Mouse (Mus musculus): ENCODE measurements at regions not wholly inside any gene's neighbourhood (a gene's known extent, or its start where the extent isn't known, plus 50 kb on each side); places are given as distances from the start of the nearest gene placed in this dataset.

DNA sequence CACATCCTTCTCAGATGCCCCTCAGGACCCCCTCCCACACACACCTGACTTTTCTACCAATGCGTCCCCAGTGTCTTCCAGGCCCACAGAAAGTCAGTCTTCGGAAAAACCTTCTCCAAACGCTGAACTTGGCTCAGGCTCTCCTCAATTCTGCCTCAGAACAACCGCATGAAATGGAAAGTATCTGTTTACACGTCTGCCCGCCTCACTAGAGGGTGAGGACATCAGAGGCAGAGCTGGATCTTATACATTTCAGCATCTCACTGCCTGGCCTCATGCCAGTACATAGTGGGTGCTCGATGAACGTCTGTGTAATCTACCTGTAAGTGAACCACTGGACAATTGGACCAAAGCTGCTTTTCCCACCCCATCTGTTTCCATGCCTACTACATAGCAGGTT, 189.1 kb upstream of the 4930412O13Rik start:
- Histone ChIP-seq H3K9ac (replicated peaks) (no peak overlapping the region), H3K27me3 (peaks cover 10% of the 10 kb centered on the region; the same call in 1 of the 2 replicates), H3K36me3 (no peaks in the 10 kb centered on the region), H3K27ac (no peak overlapping the region), H3K4me1 (replicated peaks) (peaks cover 4% of the 10 kb centered on the region; the same call in 1 of the 2 replicates), H3K9me3 (no peaks in the 10 kb centered on the region), H3K4me3 (replicated peaks) (no peak overlapping the region), H3K4me2 (no peak overlapping the region)
- WGBS = 78% methylated on average over 8 of the region's 8 CpGs
- ATAC-seq (ENCODE audit: insufficient number of reproducible peaks, insufficient read depth, low FRiP score, low TSS enrichment, low read depth) = no peak

DNA sequence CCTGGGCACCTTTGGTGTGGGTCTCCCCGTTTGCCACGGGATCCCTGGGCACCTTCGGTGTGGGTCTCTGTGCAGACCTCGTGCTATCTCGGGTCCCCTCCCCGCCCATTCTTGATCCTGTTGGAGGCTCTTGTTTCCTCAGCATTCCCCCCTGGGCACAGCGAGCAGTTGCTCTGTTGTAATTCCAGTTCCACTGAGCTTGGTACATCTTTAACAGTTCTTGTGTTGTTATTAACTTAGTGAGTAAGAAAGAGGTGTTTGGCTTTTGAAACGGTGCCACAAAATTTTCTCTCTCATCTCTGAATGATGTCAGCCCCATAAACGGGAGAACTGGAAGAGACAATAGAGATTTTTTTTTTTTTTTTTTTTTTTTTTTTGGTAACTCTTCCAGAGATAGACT, 187.7 kb upstream of the 4930412O13Rik start:
- WGBS = 76% methylated on average over 9 of the region's 9 CpGs
- Histone ChIP-seq H3K9me3 (no peaks in the 10 kb centered on the region), H3K4me2 (no peak overlapping the region), H3K36me3 (no peaks in the 10 kb centered on the region), H3K4me1 (replicated peaks) (peaks cover 4% of the 10 kb centered on the region; the same call in 1 of the 2 replicates), H3K4me3 (replicated peaks) (no peak overlapping the region), H3K27ac (no peak overlapping the region), H3K9ac (replicated peaks) (no peak overlapping the region), H3K27me3 (peaks cover 16% of the 10 kb centered on the region)
- no peak for ATAC-seq (ENCODE audit: insufficient number of reproducible peaks, insufficient read depth, low FRiP score, low TSS enrichment, low read depth)

- H3K27me3 ChIP-seq = peaks cover 16% of the 10 kb centered on the region
- ATAC-seq (ENCODE audit: insufficient number of reproducible peaks, insufficient read depth, low FRiP score, low TSS enrichment, low read depth) = no peak
- H3K4me2 ChIP-seq = no peak overlapping the region
- WGBS = 60% methylated on average over 8 of the region's 8 CpGs
- no peak overlapping the region for H3K4me3 ChIP-seq (replicated peaks)
- no peak overlapping the region for H3K9ac ChIP-seq (replicated peaks)
- no peaks in the 10 kb centered on the region for H3K36me3 ChIP-seq
- no peak overlapping the region for H3K27ac ChIP-seq
- peaks cover 4% of the 10 kb centered on the region; the same call in 1 of the 2 replicates for H3K4me1 ChIP-seq (replicated peaks)
- no peaks in the 10 kb centered on the region for H3K9me3 ChIP-seq
Observed at GRCm38 (mm10) chr2:9694178-9694577, 186.9 kb upstream of the 4930412O13Rik start.

DNA sequence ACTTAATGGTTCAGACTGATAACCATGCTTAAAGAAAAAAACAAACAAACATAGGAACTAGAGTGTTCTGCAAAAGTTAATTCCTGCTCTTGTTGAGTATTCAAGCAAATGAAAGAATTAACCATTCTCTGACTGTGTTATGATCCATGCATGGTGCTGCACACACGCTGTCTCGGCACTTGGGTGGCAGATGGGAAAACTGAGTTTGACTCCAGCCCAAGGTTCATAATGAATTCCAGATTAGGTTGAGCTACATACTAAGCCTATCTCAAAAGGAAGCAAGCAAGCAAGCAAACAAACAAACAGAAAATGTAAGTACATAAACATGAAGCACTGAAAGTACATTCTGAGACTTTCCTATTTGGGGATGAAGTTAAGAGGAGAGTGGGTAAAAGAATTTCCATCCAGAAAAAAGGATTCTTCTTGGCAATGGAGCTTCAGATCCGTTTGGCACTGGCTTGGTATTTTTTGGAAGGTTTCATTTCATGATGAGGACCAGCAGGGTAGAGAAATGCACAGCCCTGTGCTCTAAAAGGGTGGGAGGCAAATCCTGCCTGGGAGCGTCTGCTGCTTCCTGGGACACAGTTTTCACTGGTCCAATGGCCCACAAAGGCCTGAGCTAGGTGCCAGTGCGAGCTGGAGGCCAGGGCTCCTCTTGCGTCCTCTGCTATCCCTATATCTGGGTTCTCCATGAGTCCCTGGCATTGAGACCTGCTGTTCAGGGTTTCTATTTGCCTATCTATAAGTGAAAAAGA, 183.3 kb upstream of the 4930412O13Rik start:
- Histone ChIP-seq H3K4me2 (no peak overlapping the region), H3K9me3 (no peaks in the 10 kb centered on the region), H3K27ac (no peak overlapping the region), H3K9ac (replicated peaks) (no peak overlapping the region), H3K4me3 (replicated peaks) (no peak overlapping the region), H3K4me1 (replicated peaks) (no peaks in the 10 kb centered on the region; the same call in 1 of the 2 replicates), H3K27me3 (peaks cover 10% of the 10 kb centered on the region), H3K36me3 (no peaks in the 10 kb centered on the region)
- ATAC-seq (ENCODE audit: insufficient number of reproducible peaks, insufficient read depth, low FRiP score, low TSS enrichment, low read depth) = no peak
- 74% methylated on average over 6 of the region's 6 CpGs for WGBS

- H3K4me1 ChIP-seq (replicated peaks) = no peaks in the 10 kb centered on the region
- no peaks in the 10 kb centered on the region for H3K9me3 ChIP-seq
- H3K36me3 ChIP-seq = no peaks in the 10 kb centered on the region
- no peak overlapping the region for H3K9ac ChIP-seq (replicated peaks)
- H3K27ac ChIP-seq = no peak overlapping the region
- peaks cover 14% of the 10 kb centered on the region for H3K27me3 ChIP-seq
- 81% methylated on average over 3 of the region's 3 CpGs for WGBS
- no peak overlapping the region for H3K4me3 ChIP-seq (replicated peaks)
- ATAC-seq (ENCODE audit: insufficient number of reproducible peaks, insufficient read depth, low FRiP score, low TSS enrichment, low read depth) = no peak
- H3K4me2 ChIP-seq = no peak overlapping the region
Observed at GRCm38 (mm10) chr2:9704266-9704665, 176.8 kb upstream of the 4930412O13Rik start.

- 76% methylated on average over 7 of the region's 7 CpGs for WGBS
- H3K36me3 ChIP-seq = no peaks in the 10 kb centered on the region
- no peak overlapping the region for H3K27ac ChIP-seq
- H3K4me2 ChIP-seq = no peak overlapping the region
- no peak overlapping the region for H3K4me3 ChIP-seq (replicated peaks)
- H3K4me1 ChIP-seq (replicated peaks) = no peaks in the 10 kb centered on the region
- H3K27me3 ChIP-seq = peaks cover 17% of the 10 kb centered on the region
- ATAC-seq (ENCODE audit: insufficient number of reproducible peaks, insufficient read depth, low FRiP score, low TSS enrichment, low read depth) = no peak
- no peak overlapping the region for H3K9ac ChIP-seq (replicated peaks)
- H3K9me3 ChIP-seq = no peaks in the 10 kb centered on the region
Observed at GRCm38 (mm10) chr2:9709466-9709865, 171.6 kb upstream of the 4930412O13Rik start.

- ATAC-seq (ENCODE audit: insufficient number of reproducible peaks, insufficient read depth, low FRiP score, low TSS enrichment, low read depth) = no peak
- Histone ChIP-seq H3K4me1 (replicated peaks) (no peaks in the 10 kb centered on the region), H3K4me3 (replicated peaks) (no peak overlapping the region), H3K36me3 (no peaks in the 10 kb centered on the region), H3K27ac (no peak overlapping the region), H3K27me3 (no peaks in the 10 kb centered on the region), H3K4me2 (no peak overlapping the region), H3K9ac (replicated peaks) (no peak overlapping the region), H3K9me3 (no peaks in the 10 kb centered on the region)
- 64% methylated on average over 1 of the region's 1 CpGs for WGBS
Observed at GRCm38 (mm10) chr2:9717904-9718303, 163.1 kb upstream of the 4930412O13Rik start.

- Histone ChIP-seq H3K4me1 (replicated peaks) (no peaks in the 10 kb centered on the region), H3K9me3 (peaks cover 6% of the 10 kb centered on the region), H3K9ac (replicated peaks) (no peak overlapping the region), H3K27me3 (no peaks in the 10 kb centered on the region), H3K4me2 (no peak overlapping the region), H3K4me3 (replicated peaks) (no peak overlapping the region), H3K36me3 (no peaks in the 10 kb centered on the region), H3K27ac (no peak overlapping the region)
- WGBS = 85% methylated on average over 7 of the region's 7 CpGs
- ATAC-seq (ENCODE audit: insufficient number of reproducible peaks, insufficient read depth, low FRiP score, low TSS enrichment, low read depth) = no peak
Observed at GRCm38 (mm10) chr2:9733243-9733642, 147.8 kb upstream of the 4930412O13Rik start.

DNA sequence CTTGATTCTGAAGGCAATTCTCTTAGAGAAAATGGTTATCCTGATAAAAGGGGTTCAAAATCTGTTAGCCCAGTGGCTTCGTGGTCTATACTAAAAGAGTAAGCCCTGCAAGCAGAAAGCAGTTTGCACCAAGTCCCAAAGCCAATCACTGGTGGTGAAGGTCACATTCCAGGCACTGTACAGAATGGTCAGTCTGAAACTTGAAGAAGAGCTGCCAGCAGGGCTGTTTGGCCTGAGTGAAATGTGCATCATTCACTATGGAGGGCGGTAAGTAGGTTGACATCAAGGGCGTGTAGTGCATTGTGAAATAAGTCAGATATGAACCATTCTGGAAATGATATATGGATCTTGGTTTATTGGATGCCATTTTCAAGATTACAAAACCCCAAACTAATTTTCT, 136.9 kb upstream of the 4930412O13Rik start:
- 0 out of 2 replicates have a peak, but pooled peaks cover under 1% of the 10 kb centered on the region for H3K27me3 ChIP-seq
- no peak overlapping the region for H3K4me2 ChIP-seq
- H3K9ac ChIP-seq (replicated peaks) = no peak overlapping the region
- WGBS = 89% methylated on average over 3 of the region's 3 CpGs
- no peak overlapping the region for H3K27ac ChIP-seq
- no peaks in the 10 kb centered on the region for H3K36me3 ChIP-seq
- ATAC-seq (ENCODE audit: insufficient number of reproducible peaks, insufficient read depth, low FRiP score, low TSS enrichment, low read depth) = no peak
- H3K4me1 ChIP-seq (replicated peaks) = no peaks in the 10 kb centered on the region
- H3K4me3 ChIP-seq (replicated peaks) = no peak overlapping the region
- no peaks in the 10 kb centered on the region for H3K9me3 ChIP-seq

DNA sequence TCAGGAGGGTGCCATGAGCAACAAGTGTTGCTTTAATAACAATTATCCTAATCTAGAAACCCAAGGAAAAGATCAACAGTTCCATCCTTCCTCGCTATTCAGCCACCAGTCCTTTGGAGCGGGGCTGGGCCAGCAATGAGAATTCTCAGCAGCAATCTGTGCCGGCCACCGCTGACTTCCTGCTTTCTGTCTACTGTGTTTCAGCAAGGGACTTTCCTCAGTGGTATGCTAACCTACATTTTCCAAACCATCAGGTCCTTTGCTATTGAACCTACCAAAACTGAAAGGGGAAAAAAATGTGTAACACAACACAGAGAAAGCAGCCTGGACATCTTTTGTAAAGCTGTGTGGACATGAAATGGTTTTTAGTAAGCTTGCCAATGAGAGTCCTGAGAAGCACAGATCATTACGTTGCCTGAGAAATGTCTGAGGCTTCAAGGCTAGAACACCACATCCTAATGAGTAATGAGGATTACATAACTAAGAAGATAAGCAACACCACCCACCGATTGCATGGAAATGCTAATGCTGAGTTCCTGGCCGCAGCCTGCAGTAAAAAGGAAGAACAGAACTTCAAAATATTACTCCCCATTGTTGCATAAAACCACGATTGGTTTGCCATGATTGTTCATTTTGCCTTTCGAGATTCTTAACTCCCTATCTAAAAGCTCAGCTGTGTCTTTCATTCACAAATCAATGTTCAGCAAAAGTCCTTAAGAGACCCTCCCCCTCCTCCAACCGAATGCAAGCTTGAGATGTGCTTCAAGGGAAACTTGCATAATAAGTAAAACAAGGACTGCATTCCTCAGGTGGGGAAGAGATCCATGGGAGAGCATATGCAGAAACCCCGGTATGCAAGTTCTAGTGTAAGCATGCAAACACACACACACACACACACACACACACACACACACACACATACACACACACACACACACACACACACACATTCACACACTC, 130.9 kb upstream of the 4930412O13Rik start:
- Histone ChIP-seq H3K4me1 (replicated peaks) (peaks cover 10% of the 10 kb centered on the region; the same call in 1 of the 2 replicates), H3K36me3 (no peaks in the 10 kb centered on the region), H3K9ac (replicated peaks) (no peak overlapping the region), H3K27ac (no peak overlapping the region), H3K4me3 (replicated peaks) (no peak overlapping the region), H3K4me2 (no peak overlapping the region), H3K9me3 (no peaks in the 10 kb centered on the region), H3K27me3 (peaks cover 3% of the 10 kb centered on the region; the same call in 1 of the 2 replicates)
- ATAC-seq (ENCODE audit: insufficient number of reproducible peaks, insufficient read depth, low FRiP score, low TSS enrichment, low read depth) = no peak
- 56% methylated on average over 11 of the region's 11 CpGs for WGBS

DNA sequence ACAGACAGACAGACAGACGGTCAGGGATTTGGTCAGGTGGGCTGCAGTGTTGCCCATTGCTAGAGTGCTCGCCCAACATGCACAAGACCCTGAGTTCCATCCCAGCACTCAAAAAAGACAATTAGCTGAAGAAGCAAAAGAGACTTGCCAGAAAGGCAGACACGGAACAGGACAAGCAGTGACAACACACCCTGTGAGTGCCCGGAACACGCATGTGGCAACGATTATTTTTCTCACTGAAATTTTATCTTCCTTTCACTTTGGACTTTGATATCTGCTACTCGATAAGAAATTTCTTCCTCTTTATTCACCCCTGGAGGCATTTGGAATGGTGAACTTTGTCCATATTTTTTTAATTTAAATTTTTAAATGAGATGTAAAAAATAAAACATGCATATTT, 127.4 kb upstream of the 4930412O13Rik start:
- H3K27me3 ChIP-seq = peaks cover 3% of the 10 kb centered on the region; the same call in 1 of the 2 replicates
- 77% methylated on average over 7 of the region's 7 CpGs for WGBS
- peaks cover 10% of the 10 kb centered on the region; the same call in 1 of the 2 replicates for H3K4me1 ChIP-seq (replicated peaks)

More for the DNA sequence above, 127.4 kb upstream of the 4930412O13Rik start:
- Histone ChIP-seq H3K9me3 (no peaks in the 10 kb centered on the region), H3K4me2 (no peak overlapping the region), H3K4me3 (replicated peaks) (no peak overlapping the region), H3K9ac (replicated peaks) (no peak overlapping the region), H3K36me3 (no peaks in the 10 kb centered on the region), H3K27ac (no peak overlapping the region)
- no peak for ATAC-seq (ENCODE audit: insufficient number of reproducible peaks, insufficient read depth, low FRiP score, low TSS enrichment, low read depth)

Measured in limb, embryonic 12.5 days (tissue).